ENCODE assay signal across 20 mouse cellular contexts in the genomic region with DNA sequence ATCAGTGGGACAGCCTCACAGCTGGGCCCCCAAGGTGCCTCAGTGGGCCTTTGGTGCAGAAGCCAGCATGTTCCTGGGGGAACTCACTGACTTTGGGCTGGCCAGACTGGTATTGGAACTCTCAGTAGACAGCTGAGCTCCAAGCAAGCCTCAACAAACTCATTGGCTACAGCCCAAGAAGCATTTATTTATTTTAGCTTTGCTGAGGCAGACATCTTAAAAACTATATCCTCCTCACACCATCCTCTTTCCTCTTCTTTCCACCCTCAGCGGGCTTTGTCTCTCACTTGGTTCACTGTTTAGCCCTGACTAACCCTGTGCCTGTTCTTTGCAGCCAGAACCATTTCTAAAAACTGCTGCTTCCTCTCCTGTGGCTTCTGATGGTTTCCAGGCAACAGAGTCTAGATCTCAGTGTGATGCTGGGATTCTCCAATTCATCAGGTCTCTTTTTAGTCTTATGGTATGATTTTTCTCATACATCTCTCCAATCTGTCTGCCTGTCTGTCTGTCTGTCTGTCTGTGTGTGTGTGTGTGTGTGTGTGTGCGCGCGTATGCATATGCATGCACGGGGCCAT.
DNase-seq lines count a peak whose midpoint lies in the region; ATAC-seq lines count a peak whose summit lies in the region.
"Had no signal": no experiment of that assay in that cellular context is flagged by ENCODE, and none has a peak within 500 bp of the region (broad histone marks: within the 10 kb centered on the region; RNA-seq: fewer than 3 reads in every experiment).

No protein-coding gene starts in this region.

- H3K36me3 ChIP-seq in forebrain, embryonic 16.5 days (ENCODE audit: control insufficient read depth, insufficient read depth): no peaks in the 10 kb centered on the region
- no peaks in the 10 kb centered on the region for H3K36me3 ChIP-seq in forebrain, embryonic 10.5 days (replicated peaks)
- H3K36me3 ChIP-seq: heart, embryonic 12.5 days; hindbrain, embryonic 15.5 days; neural tube, embryonic 15.5 days had no signal

- H3K9me3 ChIP-seq in forebrain, embryonic 16.5 days (ENCODE audit: control insufficient read depth, low read length): no peaks in the 10 kb centered on the region
- no peaks in the 10 kb centered on the region for H3K9me3 ChIP-seq in forebrain, embryonic 10.5 days
- H3K9me3 ChIP-seq: heart, embryonic 12.5 days; hindbrain, embryonic 15.5 days; neural tube, embryonic 15.5 days had no signal

- no peaks in the 10 kb centered on the region for H3K27me3 ChIP-seq in forebrain, embryonic 16.5 days (replicated peaks; ENCODE audit: control insufficient read depth, insufficient read depth, low read length)
- no peaks in the 10 kb centered on the region for H3K27me3 ChIP-seq in forebrain, embryonic 10.5 days (ENCODE audit: poor library complexity, severe bottlenecking)
- H3K27me3 ChIP-seq: heart, embryonic 12.5 days; hindbrain, embryonic 15.5 days; neural tube, embryonic 15.5 days had no signal

- no peaks in the 10 kb centered on the region; the same call in 1 of the 2 replicates for H3K4me1 ChIP-seq in forebrain, embryonic 16.5 days (replicated peaks; ENCODE audit: control insufficient read depth, insufficient read depth, low read length)
- no peaks in the 10 kb centered on the region for H3K4me1 ChIP-seq in forebrain, embryonic 10.5 days
- H3K4me1 ChIP-seq: heart, embryonic 12.5 days had no signal

- H3K27ac ChIP-seq in forebrain, embryonic 16.5 days (ENCODE audit: low read length): no peak overlapping the region
- H3K27ac ChIP-seq in forebrain, embryonic 10.5 days: no peak overlapping the region
- H3K27ac ChIP-seq: hindbrain, embryonic 15.5 days; neural tube, embryonic 15.5 days had no signal

- H3K9ac ChIP-seq in forebrain, embryonic 16.5 days (replicated peaks; ENCODE audit: low read depth, low read length): no peak overlapping the region
- H3K9ac ChIP-seq: heart, embryonic 12.5 days; hindbrain, embryonic 15.5 days; liver, postnatal 0 days; neural tube, embryonic 15.5 days had no signal

- no peak overlapping the region for H3K4me2 ChIP-seq in forebrain, embryonic 16.5 days (ENCODE audit: low read length)
- H3K4me2 ChIP-seq: heart, embryonic 12.5 days; hindbrain, embryonic 15.5 days; neural tube, embryonic 15.5 days had no signal

- 91% methylated on average over 5 of the region's 5 CpGs for WGBS in forebrain, embryonic 16.5 days
- 93% methylated on average over 5 of the region's 5 CpGs for WGBS in forebrain, embryonic 10.5 days

- H3K4me3 ChIP-seq in forebrain, embryonic 16.5 days (replicated peaks; ENCODE audit: low read length): no peak overlapping the region
- H3K4me3 ChIP-seq in forebrain, embryonic 10.5 days: no peak overlapping the region
- H3K4me3 ChIP-seq: erythroblast, embryonic 14.5 days; heart, embryonic 12.5 days; hindbrain, embryonic 15.5 days; myocyte; neural tube, embryonic 15.5 days had no signal

- no peak for DNase-seq in forebrain, embryonic 10.5 days (ENCODE audit: extremely low spot score, low spot score)
- DNase-seq in layer of hippocampus, adult 18-20 months (ENCODE audit: low spot score in 2 of 2): peak; percentile 13 to 51
- DNase-seq in layer of hippocampus, adult 9-11 months: no peak
- DNase-seq in right cerebral cortex, adult 18-20 months: peak; percentile 23
- DNase-seq in right cerebral cortex, postnatal 36 days (ENCODE audit: low spot score in 2 of 2): no peak
- peak; percentile 66 for DNase-seq in telencephalon, adult 2 months (ENCODE audit: low read depth, low spot score)
- no peak for DNase-seq in retina, embryonic 14.5 days (ENCODE audit: low spot score)
- DNase-seq: cerebellum, postnatal 25 days; kidney, adult 18-20 months; kidney, postnatal 10 days; liver; liver, postnatal 0 days; lung, postnatal 36 days; thymus, postnatal 36 days had no signal

- ATAC-seq in forebrain, embryonic 16.5 days: peak; percentile 28; the same call in 1 of the 2 replicates
- ATAC-seq: liver, postnatal 0 days had no signal

Comparison
In these comparisons a context has a peak if more than half of its experiments do, and no peak if none do; other contexts are left out.
1. DNase-seq: peak in layer of hippocampus, adult 18-20 months (2 of 2), right cerebral cortex, adult 18-20 months (single experiment) and telencephalon, adult 2 months (single experiment); none in forebrain, embryonic 10.5 days (single experiment), layer of hippocampus, adult 9-11 months (single experiment), right cerebral cortex, postnatal 36 days (0 of 2) and retina, embryonic 14.5 days (single experiment).